Mouse (Mus musculus) small intestine, adult 2 months (tissue): ENCODE results near the gene Kcnmb2. TPM values are rescaled to one million over a fixed set of nuclear protein-coding genes. Genes with fewer than 3 reads are reported as not detected.

Source experiments
- H3K27ac ChIP-seq: fragments of 200-500 bp; 2 replicates; pipeline ENCODE4 v1.5.1; 2012; ENCODE audit warnings: low read depth, low read length, control low read depth, inconsistent platforms; ENCODE audit not compliant: insufficient read depth
- H3K27me3 ChIP-seq: fragments of 200-500 bp; 2 replicates; pipeline ENCODE4 v1.6.1; 2012; ENCODE audit warnings: mild to moderate bottlenecking, moderate library complexity, low read length, inconsistent platforms; ENCODE audit not compliant: control insufficient read depth, insufficient read depth
- H3K36me3 ChIP-seq: fragments of 200-500 bp; 2 replicates; pipeline ENCODE4 v1.6.1; 2012; ENCODE audit warnings: mild to moderate bottlenecking, low read length, control low read depth, inconsistent platforms; ENCODE audit not compliant: control insufficient read depth, insufficient read depth
- H3K4me1 ChIP-seq: fragments of 200-500 bp; 2 replicates; pipeline ENCODE4 v1.6.1; 2012; ENCODE audit warnings: low read length, inconsistent platforms, mixed read lengths; ENCODE audit not compliant: control insufficient read depth, insufficient read depth, insufficient read length
- H3K4me3 ChIP-seq: fragments of 200-500 bp; 2 replicates; pipeline ENCODE4 v1.5.1; 2012; ENCODE audit warnings: low read depth, mild to moderate bottlenecking, control low read depth, inconsistent platforms, low read length, moderate library complexity
- CTCF ChIP-seq: fragments of 200-500 bp; IDR thresholded peaks from 2 replicates; pipeline ENCODE4 v1.5.1; 2012; ENCODE audit warnings: low read depth, mild to moderate bottlenecking, control low read depth, inconsistent platforms, low read length, moderate library complexity, mixed read lengths; ENCODE audit not compliant: insufficient replicate concordance, insufficient read length; ENCODE audit errors: extremely low read depth
- POLR2A ChIP-seq: fragments of 200-500 bp; IDR thresholded peaks from 2 replicates; pipeline ENCODE4 v1.6.1; 2012; ENCODE audit warnings: low read depth, mild to moderate bottlenecking, control low read depth, inconsistent platforms, low read length, moderate library complexity
- WGBS: fragments of 180-500 bp; shearing (Covaris S2); methylation state at CpG from one replicate; pipeline ENCODE4 v1.1.7; 2018; 5-methylcytosine and 5-hydroxymethylcytosine counted together
- polyA plus RNA-seq: library from polyadenylated mRNA; depleted of rRNA; stranded (reverse); fragments of >200 nt; gene quantifications from 2 replicates; pipeline ENCODE4 v1.2.3, GENCODE M21; 2012

The Kcnmb2 gene
- polyA plus RNA-seq, 1 experiment, result 0.08 TPM

DNA sequence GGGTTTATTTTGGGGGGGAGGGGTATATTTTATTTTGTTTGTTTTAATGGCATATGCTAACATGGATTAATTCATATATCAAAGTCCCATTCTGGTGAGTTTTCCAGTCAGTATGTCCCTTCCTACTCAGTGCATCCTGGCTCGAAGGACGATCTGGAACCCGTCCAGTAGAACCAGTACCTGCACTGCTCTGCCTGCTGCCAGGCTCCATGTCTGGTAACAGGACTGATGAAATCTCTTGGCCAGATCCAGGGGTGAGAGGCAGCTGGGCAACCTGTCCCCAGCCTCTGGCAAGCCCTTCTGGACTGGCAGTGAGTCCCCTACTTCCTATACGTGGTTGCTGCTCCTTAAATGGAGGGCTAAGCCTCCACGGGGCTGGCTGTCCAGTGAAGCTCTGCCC, 57.5 kb downstream of the Kcnmb2 start:
- Histone ChIP-seq H3K27me3 (no peaks in the 10 kb centered on the region), H3K4me1 (no peaks in the 10 kb centered on the region), H3K4me3 (no peak overlapping the region), H3K36me3 (no peaks in the 10 kb centered on the region), H3K27ac (no peak overlapping the region)
- TF ChIP-seq POLR2A (no peak), CTCF (no peak)
- WGBS, result 82% methylated on average over 5 of the region's 5 CpGs

DNA sequence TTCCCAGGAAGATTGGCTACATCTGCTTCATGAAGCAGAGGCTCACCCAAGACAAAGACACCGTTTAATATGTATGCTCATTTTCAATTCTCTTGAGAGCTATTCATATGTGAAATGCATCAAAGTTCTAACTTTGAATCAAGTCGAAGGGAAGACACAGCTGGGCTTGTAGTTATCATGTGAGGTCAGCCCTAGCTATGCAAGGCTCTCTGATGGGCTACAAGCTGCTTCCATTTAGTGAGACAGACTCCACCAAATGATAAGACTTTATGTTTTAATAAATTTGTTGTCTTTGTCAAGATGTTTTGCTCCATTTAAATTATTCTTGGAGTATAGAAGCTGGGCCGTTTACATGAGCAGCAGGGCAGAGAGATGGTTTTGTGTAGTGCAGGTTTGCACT, 58.9 kb downstream of the Kcnmb2 start:
- WGBS, result 71% methylated on average over 3 of the region's 3 CpGs
- Histone ChIP-seq H3K4me3 (no peak overlapping the region), H3K4me1 (no peaks in the 10 kb centered on the region), H3K27ac (no peak overlapping the region), H3K36me3 (no peaks in the 10 kb centered on the region), H3K27me3 (no peaks in the 10 kb centered on the region)
- TF ChIP-seq CTCF (no peak), POLR2A (no peak)

DNA sequence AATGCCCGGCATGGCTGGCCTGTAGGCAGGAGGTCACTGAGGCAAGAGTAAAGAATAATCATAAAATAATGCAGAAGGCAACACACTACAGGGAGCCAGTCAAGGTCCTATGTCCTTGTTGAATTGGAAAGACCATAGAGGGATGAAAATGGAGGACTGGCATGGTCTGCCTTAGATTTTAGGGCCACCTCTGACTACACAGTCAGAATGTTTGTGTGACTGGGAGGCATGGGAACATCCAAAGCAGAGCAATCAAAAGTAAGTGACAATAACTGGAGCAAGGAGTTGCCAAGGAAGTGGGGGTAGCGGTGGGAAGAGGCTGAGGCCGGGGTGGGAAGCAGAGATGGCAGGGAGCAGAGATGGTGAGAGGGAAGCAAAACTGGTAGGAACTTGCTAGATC, 60.8 kb downstream of the Kcnmb2 start:
- TF ChIP-seq CTCF (no peak), POLR2A (no peak)
- H3K4me3 ChIP-seq, result no peak overlapping the region
- H3K4me1 ChIP-seq, result no peaks in the 10 kb centered on the region
- H3K27ac ChIP-seq, result no peak overlapping the region
- no peaks in the 10 kb centered on the region for H3K36me3 ChIP-seq
- no peaks in the 10 kb centered on the region for H3K27me3 ChIP-seq
- 93% methylated on average over 3 of the region's 3 CpGs for WGBS

DNA sequence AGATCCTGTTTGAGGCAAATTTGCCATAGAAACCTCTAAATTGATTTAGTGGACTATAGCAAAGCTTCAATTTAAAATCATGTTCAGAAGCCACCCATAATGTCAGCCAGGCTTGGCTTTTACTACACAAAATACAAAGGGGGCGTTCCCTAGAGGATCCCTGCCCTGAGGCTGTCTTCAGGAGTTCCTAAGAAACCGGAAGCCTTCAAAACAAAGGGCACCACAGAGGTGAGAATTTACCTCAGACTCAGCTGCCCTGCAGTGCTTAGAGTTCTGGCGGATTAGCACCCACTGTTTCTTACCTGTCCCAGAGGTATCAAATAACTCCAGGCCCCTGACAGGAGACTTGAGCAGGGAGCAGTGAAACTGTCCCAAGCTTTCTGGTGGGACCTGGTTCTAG, 77.4 kb downstream of the Kcnmb2 start:
- no peak overlapping the region for H3K4me3 ChIP-seq
- TF ChIP-seq CTCF (no peak), POLR2A (no peak)
- 45% methylated on average over 3 of the region's 3 CpGs for WGBS
- no peaks in the 10 kb centered on the region for H3K4me1 ChIP-seq
- H3K27ac ChIP-seq, result no peak overlapping the region
- no peaks in the 10 kb centered on the region for H3K27me3 ChIP-seq
- no peaks in the 10 kb centered on the region for H3K36me3 ChIP-seq

DNA sequence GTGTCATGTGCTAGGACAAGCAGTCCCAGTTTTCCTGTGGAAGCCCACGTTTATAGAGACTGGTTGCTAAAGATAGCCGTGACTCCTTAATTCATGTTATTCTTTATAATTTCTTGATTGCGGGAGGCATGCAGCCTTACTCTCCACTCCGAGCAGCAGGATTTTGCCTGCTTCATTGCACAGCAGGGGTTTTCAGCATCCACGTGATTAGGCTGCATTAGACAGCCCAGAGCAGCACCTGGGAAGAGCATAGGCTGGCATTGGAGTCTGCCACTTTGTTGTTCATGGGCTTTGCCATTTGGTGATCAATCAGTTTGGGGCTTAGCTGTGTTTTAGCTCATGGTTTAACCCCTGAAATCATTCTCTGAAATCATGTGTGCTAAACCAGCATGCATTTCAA, 80.1 kb downstream of the Kcnmb2 start:
- Histone ChIP-seq H3K27ac (no peak overlapping the region), H3K36me3 (no peaks in the 10 kb centered on the region), H3K4me1 (no peaks in the 10 kb centered on the region), H3K4me3 (no peak overlapping the region), H3K27me3 (no peaks in the 10 kb centered on the region)
- no peak for TF ChIP-seq CTCF
- TF ChIP-seq POLR2A, result no peak
- 67% methylated on average over 5 of the region's 5 CpGs for WGBS

DNA sequence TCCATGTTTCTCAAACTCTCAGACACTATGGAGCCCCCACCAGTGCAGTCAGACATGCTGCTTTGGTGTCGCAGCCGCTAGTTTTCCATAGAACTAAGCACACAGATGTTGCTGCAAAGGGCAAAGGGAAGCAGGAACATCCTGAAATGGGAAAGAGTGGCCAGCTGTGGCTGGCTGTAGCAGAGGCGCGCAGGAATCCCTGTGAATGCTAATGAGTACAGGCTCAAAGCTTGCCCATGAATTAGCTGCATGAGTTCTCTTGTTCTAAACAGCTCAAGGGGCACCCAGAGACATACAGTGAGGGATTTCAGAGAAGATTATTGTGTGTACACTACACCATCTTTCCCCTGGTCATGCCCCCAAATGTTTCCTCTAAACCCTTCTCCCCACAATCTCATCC, 82.8 kb downstream of the Kcnmb2 start:
- Histone ChIP-seq H3K36me3 (no peaks in the 10 kb centered on the region), H3K4me3 (no peak overlapping the region), H3K4me1 (no peaks in the 10 kb centered on the region), H3K27me3 (no peaks in the 10 kb centered on the region), H3K27ac (no peak overlapping the region)
- 88% methylated on average over 4 of the region's 4 CpGs for WGBS
- TF ChIP-seq POLR2A (no peak), CTCF (no peak)

DNA sequence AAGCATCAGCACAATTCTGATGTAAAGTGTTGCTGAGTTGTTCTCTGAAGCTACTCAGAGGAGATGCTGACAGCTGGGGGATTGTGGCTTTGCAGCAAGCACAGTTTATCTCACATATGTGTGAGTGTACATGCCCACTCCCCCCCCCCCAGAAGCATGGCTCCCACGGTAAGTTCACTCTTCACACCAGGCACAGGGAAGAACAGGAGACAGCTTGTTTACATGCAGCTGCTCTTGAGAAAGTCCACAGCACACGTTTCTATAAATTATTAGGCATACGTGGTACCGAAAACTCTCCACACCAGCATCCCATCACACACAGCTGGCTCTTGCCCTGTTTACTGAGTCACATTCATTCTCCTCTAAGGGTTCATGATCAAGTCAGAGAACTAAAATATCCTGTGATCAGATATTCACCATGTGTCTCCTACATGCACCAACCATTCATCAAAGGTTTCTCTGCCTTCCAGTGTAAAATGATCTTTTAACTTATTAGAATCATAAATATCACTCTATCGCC, 89.3 kb downstream of the Kcnmb2 start:
- no peak for TF ChIP-seq POLR2A
- H3K4me3 ChIP-seq, result no peak overlapping the region
- H3K27ac ChIP-seq, result no peak overlapping the region
- H3K27me3 ChIP-seq, result no peaks in the 10 kb centered on the region
- H3K36me3 ChIP-seq, result no peaks in the 10 kb centered on the region
- H3K4me1 ChIP-seq, result no peaks in the 10 kb centered on the region
- 70% methylated on average over 5 of the region's 5 CpGs for whole genome bisulfite sequencing

DNA sequence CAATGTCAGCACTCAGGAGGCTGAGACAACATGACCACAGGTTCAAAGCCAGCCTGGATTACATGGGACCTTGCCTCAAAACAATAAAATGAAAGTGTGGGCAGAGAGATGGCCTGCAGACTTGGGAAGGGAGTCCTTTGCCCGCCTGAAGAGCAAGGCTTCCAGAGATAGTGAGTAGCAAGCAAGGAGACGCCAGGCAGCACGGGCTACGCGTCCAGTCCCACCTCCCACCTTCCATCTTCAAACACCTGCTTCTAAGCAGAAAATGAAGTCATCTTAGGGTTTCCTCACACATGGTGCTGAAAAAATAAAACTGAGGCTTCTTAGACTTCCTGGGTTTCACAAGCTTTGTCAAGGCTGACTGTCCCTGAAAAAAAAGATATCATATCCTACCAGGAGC, 109.3 kb downstream of the Kcnmb2 start:
- Histone ChIP-seq H3K27ac (no peak overlapping the region), H3K36me3 (no peaks in the 10 kb centered on the region), H3K4me1 (no peaks in the 10 kb centered on the region), H3K27me3 (no peaks in the 10 kb centered on the region), H3K4me3 (no peak overlapping the region)
- 82% methylated on average over 5 of the region's 5 CpGs for whole genome bisulfite sequencing
- no peak for TF ChIP-seq POLR2A
- TF ChIP-seq CTCF, result no peak
